Mouse (Mus musculus) heart, postnatal 4 days (tissue): ENCODE results near the gene Pramef20. TPM values are rescaled to one million over a fixed set of nuclear protein-coding genes. Genes with fewer than 3 reads are reported as not detected.
"Not testable (repeated sequence)": the region's sequence is repeated elsewhere in the genome, so short reads cannot be mapped to it uniquely, and the experiment has no call there.

Experiments used
- DNase-seq: peaks from one replicate; pipeline ENCODE4 v3.0.0; 2021
- total RNA-seq, 2 experiments: library from RNA; stranded (reverse); gene quantifications; 2 replicates each; pipeline ENCODE4 v1.2.3; 2021

The Pramef20 gene
- total RNA-seq: not detected

DNA sequence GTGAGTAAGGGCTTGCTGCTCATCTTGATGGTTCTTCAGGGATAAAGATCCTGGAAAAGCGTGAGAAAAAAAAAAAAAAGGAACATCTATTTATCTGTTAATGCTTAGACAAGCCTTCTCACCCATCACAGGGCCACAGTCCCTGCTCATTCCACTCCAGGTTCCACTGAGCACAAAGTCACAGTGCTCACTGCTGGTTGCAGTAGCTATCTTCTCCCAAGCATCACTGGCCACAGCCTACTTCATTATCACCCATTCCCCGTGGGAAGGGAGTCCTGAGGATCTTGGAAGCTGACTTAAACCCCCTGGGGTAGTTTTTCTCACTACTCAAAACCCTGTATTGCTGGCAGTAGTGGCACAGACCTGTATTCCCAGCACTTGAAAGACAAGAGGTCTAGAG lies at the start of gene Pramef20:
Gene Pramef20, minus strand, starts transcription at position 23 of the 400 bp plus-strand sequence.
- no peak for DNase-seq

DNA sequence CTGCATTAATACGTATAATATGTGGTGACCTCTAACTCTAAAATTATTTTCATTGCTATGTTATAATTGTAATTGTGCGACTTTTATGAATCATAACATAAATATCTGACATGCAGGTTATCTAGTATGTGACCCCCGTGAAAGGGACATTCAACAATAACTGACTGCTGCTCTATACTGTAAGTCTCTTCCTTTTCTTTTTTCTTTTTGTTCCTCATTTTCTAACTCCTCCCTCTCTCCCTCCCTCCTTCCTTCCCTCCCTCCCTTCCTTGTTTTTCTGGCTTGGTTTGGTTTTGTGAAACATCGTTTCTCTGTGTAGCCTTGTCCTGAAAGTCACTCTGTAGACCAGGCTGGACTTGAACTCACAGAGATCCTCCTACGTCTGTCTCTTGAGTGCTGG lies 46.9 kb upstream of the Pramef20 start:
- no peak for DNase-seq

GRCm38 (mm10) chr4:144420644-144421043 lies 42.9 kb upstream of the Pramef20 start:
- DNase-seq: no peak

DNA sequence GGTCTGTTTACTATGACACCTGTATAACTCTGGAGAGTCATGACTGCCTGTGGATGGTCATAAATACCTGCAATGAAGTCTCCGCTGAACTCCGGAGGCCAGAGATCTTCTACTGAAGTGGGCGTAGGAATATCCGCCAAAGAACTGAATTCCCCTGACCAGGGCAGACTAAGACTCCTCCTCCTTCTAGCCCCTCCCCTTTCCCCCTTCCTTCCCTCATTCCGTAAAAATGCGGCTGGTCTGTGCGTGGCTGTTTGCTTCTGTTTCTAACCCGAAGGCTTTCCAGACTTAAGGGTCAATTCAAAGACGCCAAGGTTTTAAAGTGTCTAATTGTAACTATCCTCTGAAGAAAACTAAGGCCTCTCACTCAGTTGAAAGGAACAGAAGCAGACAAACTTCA lies 30.6 kb upstream of the Pramef20 start, which contains the start of gene Pramef12:
Gene Pramef12, minus strand, starts transcription at position 175 of the 400 bp plus-strand sequence.
- no peak for DNase-seq

GRCm38 (mm10) chr4:144406261-144406660 lies 28.5 kb upstream of the Pramef20 start:
- no peak for DNase-seq

DNA sequence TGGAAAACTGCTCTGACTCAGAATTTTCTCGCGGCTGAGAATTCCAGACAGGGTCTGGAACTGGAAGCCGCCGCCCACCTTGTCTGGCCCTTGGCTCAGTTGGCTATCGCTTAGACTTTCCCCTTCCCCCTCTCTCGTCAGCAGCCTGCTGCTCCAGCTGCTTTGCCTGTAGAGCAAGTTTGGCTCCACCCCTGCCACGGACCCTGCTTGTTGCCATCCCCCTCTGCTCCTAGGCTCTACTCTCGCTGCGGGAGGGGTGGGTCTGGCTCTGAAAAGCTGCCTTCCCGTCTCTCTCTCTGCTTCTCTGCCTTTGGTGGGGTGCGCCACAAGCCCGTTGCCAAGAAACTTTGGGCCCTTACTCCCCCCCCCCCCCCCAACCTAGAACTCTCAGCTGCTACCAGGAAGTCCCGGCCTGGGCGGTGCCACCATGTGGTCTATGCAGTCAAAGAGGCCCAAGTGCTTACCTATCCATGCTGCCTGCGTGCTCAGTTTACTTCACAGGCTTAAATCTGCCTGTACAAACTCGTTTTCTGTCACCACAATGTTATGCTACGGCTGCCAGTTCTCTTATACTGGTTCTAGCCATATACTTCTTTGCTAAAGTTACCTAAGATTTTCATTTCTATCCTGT lies 26.8 kb upstream of the Pramef20 start:
- peak; percentile 58 for DNase-seq

DNA sequence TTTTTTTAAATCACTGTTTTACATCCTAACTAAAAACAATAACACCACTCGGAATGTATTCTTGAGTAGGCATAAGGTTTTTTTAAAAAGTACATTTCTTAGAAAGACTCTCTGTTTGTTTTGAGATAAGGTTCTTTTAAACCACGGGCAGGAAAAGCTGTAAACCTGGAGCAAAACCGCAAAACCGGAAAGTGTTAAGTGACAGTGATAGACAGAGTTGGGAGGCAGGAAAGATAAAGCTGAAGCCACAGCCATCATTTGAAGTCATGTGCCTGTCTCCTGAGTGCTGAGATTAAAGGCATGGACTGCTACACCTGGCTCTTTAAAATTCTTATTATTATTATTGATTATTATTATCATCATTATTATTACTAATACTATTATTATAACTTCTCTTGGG lies 25.0 kb upstream of the Pramef20 start:
- no peak for DNase-seq

- DNase-seq: no peak
Observed at GRCm38 (mm10) chr4:144396316-144396715, 18.6 kb upstream of the Pramef20 start.

DNA sequence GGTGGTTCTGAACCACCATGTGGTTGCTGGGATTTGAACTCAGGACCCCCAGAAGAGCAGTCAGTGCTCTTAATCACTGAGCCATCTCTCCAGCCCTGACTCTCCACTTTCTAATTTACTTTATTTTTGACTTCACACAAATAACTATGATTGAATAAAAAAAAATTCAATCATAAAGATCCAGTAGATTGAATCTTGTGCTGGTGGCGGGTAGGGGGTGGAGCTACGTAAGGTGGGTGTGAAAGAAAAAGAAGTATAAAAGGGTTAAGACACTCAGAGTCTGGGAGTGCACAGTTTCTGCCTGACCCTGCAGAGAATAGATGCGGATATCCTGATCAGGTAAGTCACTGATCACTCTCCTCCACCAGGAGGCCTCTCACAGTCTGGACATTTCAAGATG lies 20.1 kb downstream of the Pramef20 start, which contains the start of gene Gm13119:
Gene Gm13119, plus strand, starts transcription at position 301 of the 400 bp plus-strand sequence.
- DNase-seq: not testable (repeated sequence)

GRCm38 (mm10) chr4:144335856-144336255 lies 41.9 kb downstream of the Pramef20 start:
- not testable (repeated sequence) for DNase-seq

DNA sequence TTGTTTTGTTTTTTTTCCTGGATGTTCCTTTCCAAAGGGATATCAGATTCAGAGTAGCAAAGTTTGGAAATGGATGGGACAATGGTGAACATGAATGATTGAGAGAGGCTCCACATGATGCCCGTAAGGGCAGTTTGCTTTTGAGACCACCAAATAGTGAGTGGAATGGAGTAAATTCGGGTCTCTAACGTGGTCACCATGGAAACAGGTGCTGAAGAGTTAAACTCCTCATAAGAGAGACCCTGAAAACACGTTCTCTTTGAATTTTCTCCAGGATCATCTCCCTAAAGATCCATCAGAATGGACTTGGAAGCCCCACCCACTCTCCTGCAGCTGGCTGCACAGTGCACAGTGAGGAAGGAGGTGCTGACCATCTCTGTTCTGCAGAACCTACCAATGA lies 47.8 kb downstream of the Pramef20 start, which contains the start of gene Gm13128:
Gene Gm13128, plus strand, starts transcription at position 301 of the 400 bp plus-strand sequence.
- DNase-seq: not testable (repeated sequence)

Other genes starting within 250 kb of the Pramef20 start
- gene Oog3, start 215.3 kb downstream of the Pramef20 start, total RNA-seq: not detected
- gene Oog2, start 187.2 kb downstream of the Pramef20 start, total RNA-seq: not detected
- not detected for gene C87977, start 164.6 kb downstream of the Pramef20 start, total RNA-seq
- not detected for gene Pramel5, start 97.4 kb downstream of the Pramef20 start, total RNA-seq
- not detected for gene Gm13128, start 47.7 kb downstream of the Pramef20 start, total RNA-seq
- gene Gm13119, start 20.0 kb downstream of the Pramef20 start, total RNA-seq: not detected
- not detected for gene Pramef12, start 30.5 kb upstream of the Pramef20 start, total RNA-seq
- not detected for gene 1700012P22Rik, start 60.8 kb upstream of the Pramef20 start, total RNA-seq
- gene Gm9944, start 75.4 kb upstream of the Pramef20 start, total RNA-seq: not detected
- gene Aadacl3, start 85.8 kb upstream of the Pramef20 start, total RNA-seq: not detected
- gene 9430007A20Rik, start 141.9 kb upstream of the Pramef20 start, total RNA-seq: not detected
- not detected for gene Gm13124, start 187.2 kb upstream of the Pramef20 start, total RNA-seq
- not detected for gene Aadacl4, start 235.8 kb upstream of the Pramef20 start, total RNA-seq